ENCODE assay signal across 7 mouse cellular contexts in the genomic region with DNA sequence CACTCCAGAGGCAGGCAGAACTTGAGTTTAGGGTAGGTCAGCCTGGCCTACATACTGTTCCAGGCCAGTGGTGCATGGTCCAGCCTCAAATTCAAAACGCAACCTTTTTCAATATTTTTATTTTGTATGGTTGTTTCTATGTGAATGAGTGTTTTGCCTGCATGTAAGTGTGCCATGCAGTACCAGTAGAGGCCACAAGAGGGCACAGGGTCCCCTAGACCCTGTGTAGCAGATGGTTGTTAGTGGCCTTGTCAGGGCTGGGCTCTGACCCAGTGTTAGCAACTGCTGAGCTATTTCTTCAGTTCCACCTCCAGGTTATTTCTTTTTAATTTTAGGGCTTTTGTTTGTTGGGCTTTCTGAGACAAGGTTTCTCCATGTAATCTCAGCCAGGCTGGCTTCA. TPM values are rescaled to one million over a fixed set of nuclear protein-coding genes. Genes with fewer than 3 reads are reported as not detected.
A peak's percentile ranks its signal among the peaks of the same experiment; 100 is the strongest.
DNase-seq lines count a peak whose midpoint lies in the region; ATAC-seq lines count a peak whose summit lies in the region.

No protein-coding gene starts in this region.

- 7% methylated on average over 1 of the region's 1 CpGs for WGBS in midbrain, embryonic 14.5 days

- H3K4me1 ChIP-seq in midbrain, embryonic 14.5 days (ENCODE audit: control insufficient read depth, insufficient read depth, low read length): no peaks in the 10 kb centered on the region

- intact Hi-C loops in left cerebral cortex, postnatal 4 days (cut with DNase I): no loop called here

- no peak overlapping the region for H3K9ac ChIP-seq in midbrain, embryonic 14.5 days (replicated peaks; ENCODE audit: low read length)

- no peak overlapping the region for H3K27ac ChIP-seq in midbrain, embryonic 14.5 days (replicated peaks; ENCODE audit: low read depth, low read length)

- peaks cover 31% of the 10 kb centered on the region for H3K36me3 ChIP-seq in midbrain, embryonic 14.5 days (ENCODE audit: control insufficient read depth, insufficient read depth, low read length)

- no peak overlapping the region for H3K4me3 ChIP-seq in midbrain, embryonic 14.5 days (replicated peaks; ENCODE audit: low read depth, low read length)

- ATAC-seq in inflammation-experienced regulatory T-cells, adult 6 months: peak; percentile 46
- ATAC-seq in midbrain, embryonic 14.5 days (ENCODE audit: low FRiP score, low TSS enrichment): no peak

- no peaks in the 10 kb centered on the region for H3K9me3 ChIP-seq in midbrain, embryonic 14.5 days (ENCODE audit: control insufficient read depth, low read length)

- DNase-seq in adrenal gland, adult 18-20 months (ENCODE audit: low spot score in 2 of 2): peak; percentile 73 to 78
- DNase-seq in cerebellum, postnatal 4 days (ENCODE audit: low spot score in 2 of 2): peak; percentile 43 to 81
- peak; percentile 88 for DNase-seq in gastrocnemius, postnatal 10 days
- DNase-seq in left cerebral cortex, postnatal 4 days: peak; percentile 84
- peak; percentile 93 for DNase-seq in midbrain, embryonic 14.5 days
- DNase-seq in spleen, adult 12 weeks (ENCODE audit: low spot score): peak; percentile 42

- H3K27me3 ChIP-seq in midbrain, embryonic 14.5 days (ENCODE audit: control insufficient read depth, insufficient read depth, low read length): no peaks in the 10 kb centered on the region

- H3K4me2 ChIP-seq in midbrain, embryonic 14.5 days (ENCODE audit: low read length): no peak overlapping the region

RNA-seq across cellular contexts. Expression of a gene that starts 15.1 kb away (rescaled TPM):
- total RNA-seq in adrenal gland, adult 18-20 months (2021): 10 to 100 TPM; 49.4 to 52.4 TPM
- 10 to 100 TPM; 24.2 to 25.4 TPM for total RNA-seq in gastrocnemius, postnatal 10 days (2021)
- 100 to 1,000 TPM; 103 to 158 (median 113) TPM for polyA plus RNA-seq in inflammation-experienced regulatory T-cells, adult 6 months (2017; shearing (Covaris generic))
- total RNA-seq in left cerebral cortex, postnatal 4 days (2021): 10 to 100 TPM; 18.0 to 18.5 TPM
- polyA plus RNA-seq in midbrain, embryonic 14.5 days (2014; fragmentation: Nextera tagmentation; extraction: Ambion mirVana): 22.9 and 26.3 TPM in 2 replicates

RNA-seq across cellular contexts. Expression of a gene that starts 15.5 kb away (rescaled TPM):
- 100 to 1,000 TPM; 128 to 132 TPM for total RNA-seq in adrenal gland, adult 18-20 months (2021)
- 10 to 100 TPM; 96.7 to 98.5 TPM for total RNA-seq in gastrocnemius, postnatal 10 days (2021)
- polyA plus RNA-seq in inflammation-experienced regulatory T-cells, adult 6 months (2017; shearing (Covaris generic)): 100 to 1,000 TPM; 289 to 492 (median 352) TPM
- total RNA-seq in left cerebral cortex, postnatal 4 days (2021): 100 to 1,000 TPM; 156 to 186 TPM
- 280 and 349 TPM in 2 replicates for polyA plus RNA-seq in midbrain, embryonic 14.5 days (2014; fragmentation: Nextera tagmentation; extraction: Ambion mirVana)

RNA-seq across cellular contexts. Expression of a gene that starts 27.3 kb away (rescaled TPM):
- total RNA-seq in adrenal gland, adult 18-20 months (2021): 1 to 10 TPM; 2.7 to 3.7 TPM
- 1 to 10 TPM; 2.9 to 4.7 TPM for total RNA-seq in gastrocnemius, postnatal 10 days (2021)
- polyA plus RNA-seq in inflammation-experienced regulatory T-cells, adult 6 months (2017; shearing (Covaris generic)): 1 to 10 TPM; 3.0 to 6.6 (median 5.8) TPM
- 10 to 100 TPM in 1 of 2 experiments, 1 to 10 TPM in 1; 9.8 to 11.3 TPM for total RNA-seq in left cerebral cortex, postnatal 4 days (2021)
- polyA plus RNA-seq in midbrain, embryonic 14.5 days (2014; fragmentation: Nextera tagmentation; extraction: Ambion mirVana): 12.4 and 13.3 TPM in 2 replicates

Comparison
In these comparisons a context has a peak if more than half of its experiments do, and no peak if none do; other contexts are left out.
1. DNase-seq: peak in every context shown above with its lines; median percentile 93 in midbrain, embryonic 14.5 days; 88 in gastrocnemius, postnatal 10 days; 84 in left cerebral cortex, postnatal 4 days; 76 in adrenal gland, adult 18-20 months; 62 in cerebellum, postnatal 4 days; 42 in spleen, adult 12 weeks.